Mouse (Mus musculus) right cerebral cortex, postnatal 36 days (tissue): ENCODE measurements around the gene Tas2r107.
"Not testable (repeated sequence)": the region's sequence is repeated elsewhere in the genome, so short reads cannot be mapped to it uniquely, and the experiment has no call there.

Experiments used
- DNase-seq, 2 experiments: peaks; one replicate each; pipeline ENCODE4 v3.0.0; 2022; ENCODE audit warnings: low spot score in 2 of 2, mixed read lengths in 1 of 2

Gene Tas2r107

GRCm38 (mm10) chr6:131660049-131660448 lies at the start of gene Tas2r107:
Gene Tas2r107, minus strand, starts transcription at chr6:131660149.
- no peak for DNase-seq

- DNase-seq = no peak
These were observed 30.0 kb upstream of the Tas2r107 start, which contains the start of gene Tas2r114 for GRCm38 (mm10) chr6:131689963-131690362. Gene Tas2r114, minus strand, starts transcription at chr6:131690063.

- DNase-seq = no peak
These were observed 27.4 kb upstream of the Tas2r107 start, which contains the start of gene Tas2r105 for GRCm38 (mm10) chr6:131687395-131687794. Gene Tas2r105, minus strand, starts transcription at chr6:131687495.

- no peak for DNase-seq
These were observed 25.7 kb upstream of the Tas2r107 start, which contains the start of gene Tas2r104 for GRCm38 (mm10) chr6:131685644-131686043. Gene Tas2r104, minus strand, starts transcription at chr6:131685744.

- no peak for DNase-seq
These were observed 18.8 kb upstream of the Tas2r107 start, which contains the start of gene Tas2r106 for GRCm38 (mm10) chr6:131678786-131679185. Gene Tas2r106, minus strand, starts transcription at chr6:131678886.

GRCm38 (mm10) chr6:131630812-131631211 lies 29.1 kb downstream of the Tas2r107 start, which contains the start of gene Tas2r130:
Gene Tas2r130, minus strand, starts transcription at chr6:131630912.
- DNase-seq = no peak

GRCm38 (mm10) chr6:131609956-131610355 lies 50.0 kb downstream of the Tas2r107 start:
- not testable (repeated sequence) for DNase-seq
